19 mouse cellular contexts compared by ENCODE assay signal in genomic region chr6:100412486-100412885, GRCm38 (mm10).
"Had no signal": no experiment of that assay in that cellular context is flagged by ENCODE, and none has a peak within 500 bp of the region (broad histone marks: within the 10 kb centered on the region; RNA-seq: fewer than 3 reads in every experiment).

No protein-coding gene starts in this region.

- H3K9ac ChIP-seq: liver, embryonic 14.5 days; lung, embryonic 15.5 days; neural tube, embryonic 12.5 days; neural tube, embryonic 15.5 days had no signal

- H3K4me1 ChIP-seq: neural tube, embryonic 12.5 days; neural tube, embryonic 15.5 days had no signal

- H3K27me3 ChIP-seq: lung, embryonic 15.5 days; neural tube, embryonic 15.5 days had no signal

- H3K4me2 ChIP-seq: liver, embryonic 11.5 days; lung, embryonic 15.5 days; neural tube, embryonic 12.5 days; neural tube, embryonic 15.5 days had no signal

- ATAC-seq: intestine, embryonic 16.5 days had no signal

- H3K27ac ChIP-seq: kidney, postnatal 0 days; left cerebral cortex, adult 2 months; liver, embryonic 14.5 days; lung, embryonic 15.5 days; midbrain, embryonic 10.5 days; neural tube, embryonic 12.5 days; neural tube, embryonic 15.5 days had no signal

- DNase-seq: kidney, adult 2 months; kidney, postnatal 36 days; layer of hippocampus, postnatal 36 days; lung, adult 18-20 months; lung, postnatal 10 days; lung, postnatal 36 days; midbrain, embryonic 14.5 days; thymus, adult 18-20 months; thymus, postnatal 36 days had no signal

- H3K4me3 ChIP-seq: left cerebral cortex, adult 2 months; lung, embryonic 15.5 days; megakaryocyte, embryonic 14.5 days; midbrain, embryonic 10.5 days; neural tube, embryonic 12.5 days; neural tube, embryonic 15.5 days had no signal

- H3K9me3 ChIP-seq: lung, embryonic 15.5 days; midbrain, embryonic 10.5 days; neural tube, embryonic 12.5 days; neural tube, embryonic 15.5 days had no signal

- H3K36me3 ChIP-seq: lung, embryonic 15.5 days; midbrain, embryonic 10.5 days; neural tube, embryonic 12.5 days; neural tube, embryonic 15.5 days had no signal
